Mouse (Mus musculus): ENCODE measurements around the gene Rinl. TPM values are rescaled to one million over a fixed set of nuclear protein-coding genes. Genes with fewer than 3 reads are reported as not detected.

Gene Rinl
- total and polyA plus RNA-seq, 3 experiments = 46.1 to 65.5 (median 60.6) TPM

- TF ChIP-seq SIN3A (IDR thresholded peaks at IDR 0.05; ENCODE audit: low read length) = no peak; the same call in none of the 2 replicates
- TF ChIP-seq CHD2 (IDR thresholded peaks at IDR 0.05; ENCODE audit: low read length) = peak; percentile 95
- TF ChIP-seq MAFK (IDR thresholded peaks at IDR 0.05; ENCODE audit: insufficient replicate concordance, low read length) = no peak
- no peak for TF ChIP-seq JUND (conservative IDR thresholded peaks at IDR 0.05; ENCODE audit: low read depth, low read length)
- peak; percentile 21; the same call in 1 of the 2 replicates for TF ChIP-seq IRF4 (IDR thresholded peaks at IDR 0.05; ENCODE audit: low read depth, low read length)
- TF ChIP-seq ZMIZ1 (IDR thresholded peaks at IDR 0.05; ENCODE audit: low read depth, low read length) = peak; percentile 61
- TF ChIP-seq ELF1 (IDR thresholded peaks at IDR 0.05; ENCODE audit: low read depth, low read length) = peak; percentile 95
- TF ChIP-seq MAZ (IDR thresholded peaks at IDR 0.05; ENCODE audit: low read depth, low read length) = no peak; the same call in 1 of the 2 replicates
- TF ChIP-seq MEF2A (IDR thresholded peaks at IDR 0.05; ENCODE audit: borderline replicate concordance, low read depth, low read length) = no peak
- peak; percentile 75; the same call in 1 of the 2 replicates for TF ChIP-seq TBP (conservative IDR thresholded peaks at IDR 0.05; ENCODE audit: low read depth, low read length)
Measured at GRCm38 (mm10) chr7:28741709-28742438, 46.9 kb upstream of the Rinl start, which contains the start of the genes Mrps12 and Sars2 (continued).

GRCm38 (mm10) chr7:28749935-28750334 is 38.8 kb upstream of the Rinl start:
- in situ Hi-C loops (cut with MboI; ENCODE audit: low pct_ligation_motif_present, low pct_unique_long_range_greater_than_20kb, low sequenced_read_pairs) = no loop called here
- DNase-seq (ENCODE audit: extremely low read depth) = no peak
- Histone ChIP-seq H3K4me1 (ENCODE audit: control insufficient read depth in 1 of 2, insufficient read depth in 2 of 2) (no peaks in the 10 kb centered on the region), H3K27me3 (replicated peaks) (no peaks in the 10 kb centered on the region), H3K4me2 (ENCODE audit: insufficient read depth, low read depth, poor library complexity, severe bottlenecking) (no peak overlapping the region), H3K79me2 (replicated peaks; ENCODE audit: control insufficient read depth, extremely low read depth, insufficient read depth, poor library complexity, severe bottlenecking) (no peaks in the 10 kb centered on the region), H3K9me3 (replicated peaks; ENCODE audit: low read length) (no peaks in the 10 kb centered on the region), H3K4me3 (replicated peaks in 1 of 3; ENCODE audit: low read depth in 2 of 3, low read length in 2 of 3, poor library complexity in 1 of 3) (no peak overlapping the region), H3K27ac (ENCODE audit: insufficient read depth, low read depth) (no peak overlapping the region), H3K36me3 (replicated peaks in 1 of 2; ENCODE audit: control insufficient read depth in 1 of 2, insufficient read depth in 1 of 2, low read length in 1 of 2) (peaks cover 37 to 81% of the 10 kb centered on the region in 2 experiments), H3K9ac (ENCODE audit: insufficient read depth, low read depth) (no peak overlapping the region)
- dilution Hi-C loops (cut with MboI; ENCODE audit: extremely low pct_ligation_motif_present, extremely low pct_unique_long_range_greater_than_20kb, low sequenced_read_pairs) = no loop called here
- TF ChIP-seq TBP (conservative IDR thresholded peaks at IDR 0.05; ENCODE audit: low read depth, low read length) (no peak), MAFK (IDR thresholded peaks at IDR 0.05; ENCODE audit: insufficient replicate concordance, low read length) (no peak), MXI1 (IDR thresholded peaks at IDR 0.05; ENCODE audit: low read depth, low read length) (no peak), USF1 (IDR thresholded peaks at IDR 0.05; ENCODE audit: low read depth, low read length) (no peak), UBTF (IDR thresholded peaks at IDR 0.05; ENCODE audit: low read depth, low read length) (no peak), ETS1 (conservative IDR thresholded peaks at IDR 0.05; ENCODE audit: low read depth, low read length) (no peak), KAT2A (IDR thresholded peaks at IDR 0.05; ENCODE audit: insufficient replicate concordance, low read length) (no peak), MAX (IDR thresholded peaks at IDR 0.05; ENCODE audit: low read length) (no peak), SIN3A (IDR thresholded peaks at IDR 0.05; ENCODE audit: low read length) (no peak), NRF1 (IDR thresholded peaks at IDR 0.05; ENCODE audit: low read depth, low read length) (no peak), SMC3 (IDR thresholded peaks at IDR 0.05; ENCODE audit: low read depth, low read length) (no peak), ZMIZ1 (IDR thresholded peaks at IDR 0.05; ENCODE audit: low read depth, low read length) (no peak), MEF2A (IDR thresholded peaks at IDR 0.05; ENCODE audit: borderline replicate concordance, low read depth, low read length) (no peak), NELFE (IDR thresholded peaks at IDR 0.05; ENCODE audit: low read depth, low read length) (no peak), ELF1 (IDR thresholded peaks at IDR 0.05; ENCODE audit: low read depth, low read length) (no peak), USF2 (conservative IDR thresholded peaks at IDR 0.05; ENCODE audit: low read depth, low read length) (no peak), PAX5 (IDR thresholded peaks at IDR 0.05; ENCODE audit: low read length) (no peak), JUND (conservative IDR thresholded peaks at IDR 0.05; ENCODE audit: low read depth, low read length) (no peak), POLR2AphosphoS2 (IDR thresholded peaks at IDR 0.05; ENCODE audit: low read depth, low read length) (no peak)
